Mouse (Mus musculus): ENCODE data around the gene Casc3. TPM values are rescaled to one million over a fixed set of nuclear protein-coding genes. Genes with fewer than 3 reads are reported as not detected.
A peak's percentile ranks its signal among the peaks of the same experiment; 100 is the strongest.

Gene Casc3
- polyA plus RNA-seq, 1 experiment from 2014 or later, result 21.3 TPM

GRCm38 (mm10) chr11:98785772-98786281, 18.9 kb upstream of the Casc3 start:
- H3K4me2 ChIP-seq, result peak overlapping the region; percentile 63
- ATAC-seq (replicated peaks; ENCODE audit: insufficient number of reproducible peaks, insufficient read depth, low FRiP score, low read depth), result peak; percentile 47
- peak overlapping the region; percentile 44 for H3K9ac ChIP-seq
- H3K9me3 ChIP-seq (replicated peaks), result no peaks in the 10 kb centered on the region
- 3% methylated on average over 12 of the region's 12 CpGs for WGBS
- H3K27me3 ChIP-seq, result no peaks in the 10 kb centered on the region
- H3K27ac ChIP-seq, result peak overlapping the region; percentile 98
- no peaks in the 10 kb centered on the region for H3K36me3 ChIP-seq
- H3K4me3 ChIP-seq, result peak overlapping the region; percentile 29
- H3K4me1 ChIP-seq (replicated peaks), result peaks cover 80% of the 10 kb centered on the region

- peak overlapping the region; percentile 44; the same call in 1 of the 2 replicates for H3K9ac ChIP-seq
- 1% methylated on average over 14 of the region's 15 CpGs for WGBS
- H3K36me3 ChIP-seq, result no peaks in the 10 kb centered on the region
- peak overlapping the region; percentile 98 for H3K27ac ChIP-seq
- peak overlapping the region; percentile 63 for H3K4me2 ChIP-seq
- peak overlapping the region; percentile 29 for H3K4me3 ChIP-seq
- no peaks in the 10 kb centered on the region for H3K9me3 ChIP-seq (replicated peaks)
- peak; percentile 73 for ATAC-seq (replicated peaks; ENCODE audit: insufficient number of reproducible peaks, insufficient read depth, low FRiP score, low read depth)
- H3K4me1 ChIP-seq (replicated peaks), result peaks cover 75% of the 10 kb centered on the region
- H3K27me3 ChIP-seq, result no peaks in the 10 kb centered on the region
These were observed 18.1 kb upstream of the Casc3 start for GRCm38 (mm10) chr11:98786359-98787214.

- peak overlapping the region; percentile 44 for H3K4me2 ChIP-seq
- WGBS, result 19% methylated on average over 7 of the region's 7 CpGs
- no peaks in the 10 kb centered on the region for H3K27me3 ChIP-seq
- no peaks in the 10 kb centered on the region for H3K9me3 ChIP-seq (replicated peaks)
- ATAC-seq (replicated peaks; ENCODE audit: insufficient number of reproducible peaks, insufficient read depth, low FRiP score, low read depth), result no peak
- peak overlapping the region; percentile 98 for H3K27ac ChIP-seq
- H3K4me1 ChIP-seq (replicated peaks), result peaks cover 69% of the 10 kb centered on the region
- H3K9ac ChIP-seq, result 0 out of 2 replicates have a peak overlapping the region, but pooled peaks have one; percentile 18
- H3K36me3 ChIP-seq, result no peaks in the 10 kb centered on the region
- H3K4me3 ChIP-seq, result peak overlapping the region; percentile 13; the same call in 1 of the 2 replicates
These were observed 17.5 kb upstream of the Casc3 start for GRCm38 (mm10) chr11:98787229-98787628.

GRCm38 (mm10) chr11:98787691-98788090, 17.0 kb upstream of the Casc3 start:
- H3K27me3 ChIP-seq, result no peaks in the 10 kb centered on the region
- no peaks in the 10 kb centered on the region for H3K36me3 ChIP-seq
- 0 out of 2 replicates have a peak overlapping the region, but pooled peaks have one; percentile 18 for H3K9ac ChIP-seq
- WGBS, result 96% methylated on average over 1 of the region's 1 CpGs
- peaks cover 64% of the 10 kb centered on the region for H3K4me1 ChIP-seq (replicated peaks)
- H3K4me2 ChIP-seq, result peak overlapping the region; percentile 44; the same call in 1 of the 2 replicates
- H3K9me3 ChIP-seq (replicated peaks), result no peaks in the 10 kb centered on the region
- no peak overlapping the region for H3K4me3 ChIP-seq
- no peak for ATAC-seq (replicated peaks; ENCODE audit: insufficient number of reproducible peaks, insufficient read depth, low FRiP score, low read depth)
- H3K27ac ChIP-seq, result peak overlapping the region; percentile 98

GRCm38 (mm10) chr11:98788139-98788538, 16.6 kb upstream of the Casc3 start:
- Histone ChIP-seq H3K27ac (peak overlapping the region; percentile 85), H3K36me3 (no peaks in the 10 kb centered on the region), H3K27me3 (no peaks in the 10 kb centered on the region), H3K4me3 (no peak overlapping the region), H3K9me3 (replicated peaks) (no peaks in the 10 kb centered on the region), H3K4me1 (replicated peaks) (peaks cover 60% of the 10 kb centered on the region), H3K4me2 (no peak overlapping the region; the same call in 1 of the 2 replicates), H3K9ac (no peak overlapping the region)
- WGBS, result 87% methylated on average over 5 of the region's 5 CpGs
- no peak for ATAC-seq (replicated peaks; ENCODE audit: insufficient number of reproducible peaks, insufficient read depth, low FRiP score, low read depth)

- H3K4me3 ChIP-seq, result peak overlapping the region; percentile 59
- ATAC-seq (replicated peaks; ENCODE audit: insufficient number of reproducible peaks, insufficient read depth, low FRiP score, low read depth), result peak; percentile 60
- H3K9ac ChIP-seq, result peak overlapping the region; percentile 72
- no peaks in the 10 kb centered on the region for H3K27me3 ChIP-seq
- H3K27ac ChIP-seq, result peak overlapping the region; percentile 85
- WGBS, result 11% methylated on average over 18 of the region's 18 CpGs
- no peaks in the 10 kb centered on the region for H3K36me3 ChIP-seq
- H3K4me2 ChIP-seq, result peak overlapping the region; percentile 93
- H3K4me1 ChIP-seq (replicated peaks), result peaks cover 58% of the 10 kb centered on the region
- no peaks in the 10 kb centered on the region for H3K9me3 ChIP-seq (replicated peaks)
These were observed 16.0 kb upstream of the Casc3 start for GRCm38 (mm10) chr11:98788550-98789218.

GRCm38 (mm10) chr11:98789219-98789807, 15.4 kb upstream of the Casc3 start:
- ATAC-seq (replicated peaks; ENCODE audit: insufficient number of reproducible peaks, insufficient read depth, low FRiP score, low read depth), result no peak; the same call in 1 of the 2 replicates
- H3K36me3 ChIP-seq, result no peaks in the 10 kb centered on the region
- peaks cover 58% of the 10 kb centered on the region for H3K4me1 ChIP-seq (replicated peaks)
- H3K4me2 ChIP-seq, result peak overlapping the region; percentile 93
- H3K4me3 ChIP-seq, result peak overlapping the region; percentile 59
- H3K27me3 ChIP-seq, result no peaks in the 10 kb centered on the region
- no peaks in the 10 kb centered on the region for H3K9me3 ChIP-seq (replicated peaks)
- under 1% methylated on average over 25 of the region's 25 CpGs for WGBS
- H3K27ac ChIP-seq, result peak overlapping the region; percentile 85
- peak overlapping the region; percentile 72 for H3K9ac ChIP-seq

GRCm38 (mm10) chr11:98789824-98790223, 14.9 kb upstream of the Casc3 start:
- ATAC-seq (replicated peaks; ENCODE audit: insufficient number of reproducible peaks, insufficient read depth, low FRiP score, low read depth), result no peak
- no peaks in the 10 kb centered on the region for H3K36me3 ChIP-seq
- WGBS, result 31% methylated on average over 5 of the region's 5 CpGs
- H3K9me3 ChIP-seq (replicated peaks), result no peaks in the 10 kb centered on the region
- no peaks in the 10 kb centered on the region for H3K27me3 ChIP-seq
- H3K9ac ChIP-seq, result peak overlapping the region; percentile 72
- peak overlapping the region; percentile 85 for H3K27ac ChIP-seq
- peak overlapping the region; percentile 59 for H3K4me3 ChIP-seq
- peak overlapping the region; percentile 93 for H3K4me2 ChIP-seq
- peaks cover 54% of the 10 kb centered on the region for H3K4me1 ChIP-seq (replicated peaks)

GRCm38 (mm10) chr11:98790631-98791205, 14.0 kb upstream of the Casc3 start:
- H3K27me3 ChIP-seq, result no peaks in the 10 kb centered on the region
- H3K4me3 ChIP-seq, result no peak overlapping the region
- ATAC-seq (replicated peaks; ENCODE audit: insufficient number of reproducible peaks, insufficient read depth, low FRiP score, low read depth), result no peak
- H3K9me3 ChIP-seq (replicated peaks), result no peaks in the 10 kb centered on the region
- whole genome bisulfite sequencing, result 81% methylated on average over 5 of the region's 5 CpGs
- peaks cover 45% of the 10 kb centered on the region for H3K4me1 ChIP-seq (replicated peaks)
- H3K9ac ChIP-seq, result no peak overlapping the region
- no peaks in the 10 kb centered on the region for H3K36me3 ChIP-seq
- H3K4me2 ChIP-seq, result no peak overlapping the region
- H3K27ac ChIP-seq, result no peak overlapping the region

- Histone ChIP-seq H3K9me3 (replicated peaks) (no peaks in the 10 kb centered on the region), H3K4me2 (no peak overlapping the region), H3K27me3 (no peaks in the 10 kb centered on the region), H3K36me3 (no peaks in the 10 kb centered on the region), H3K4me1 (replicated peaks) (peaks cover 37% of the 10 kb centered on the region), H3K4me3 (no peak overlapping the region), H3K27ac (no peak overlapping the region), H3K9ac (no peak overlapping the region)
- WGBS, result 73% methylated on average over 1 of the region's 1 CpGs
- no peak for ATAC-seq (replicated peaks; ENCODE audit: insufficient number of reproducible peaks, insufficient read depth, low FRiP score, low read depth)
These were observed 13.3 kb upstream of the Casc3 start for GRCm38 (mm10) chr11:98791448-98791847.

GRCm38 (mm10) chr11:98792081-98792480, 12.6 kb upstream of the Casc3 start:
- Histone ChIP-seq H3K36me3 (no peaks in the 10 kb centered on the region), H3K4me3 (no peak overlapping the region), H3K4me1 (replicated peaks) (peaks cover 32% of the 10 kb centered on the region), H3K9me3 (replicated peaks) (no peaks in the 10 kb centered on the region), H3K27me3 (no peaks in the 10 kb centered on the region), H3K9ac (no peak overlapping the region), H3K4me2 (no peak overlapping the region), H3K27ac (no peak overlapping the region)
- no peak for ATAC-seq (replicated peaks; ENCODE audit: insufficient number of reproducible peaks, insufficient read depth, low FRiP score, low read depth)
- 18% methylated on average over 4 of the region's 4 CpGs for WGBS

Data from heart, embryonic 15.5 days (tissue).